Mouse (Mus musculus) myocyte (in vitro differentiated cells): ENCODE results near the gene Samd8. TPM values are rescaled to one million over a fixed set of nuclear protein-coding genes. Genes with fewer than 3 reads are reported as not detected.

Experiments
- H3K27me3 ChIP-seq: one replicate; pipeline ENCODE4 v1.6.1; 2011; ENCODE audit not compliant: control insufficient read depth, insufficient read depth, insufficient read length
- H3K36me3 ChIP-seq: one replicate; pipeline ENCODE4 v1.6.1; 2011; ENCODE audit not compliant: control insufficient read depth, insufficient read depth
- H3K4me2 ChIP-seq: one replicate; pipeline ENCODE4 v1.6.1; 2011; ENCODE audit warnings: low read depth, control low read depth
- H3K4me3 ChIP-seq: one replicate; pipeline ENCODE4 v1.5.1; 2011; ENCODE audit warnings: mild to moderate bottlenecking, control low read depth, moderate library complexity
- H3K79me2 ChIP-seq: one replicate; pipeline ENCODE4 v1.6.1; 2011; ENCODE audit not compliant: control insufficient read depth, insufficient read depth
- H3ac ChIP-seq: one replicate; pipeline ENCODE4 v1.6.1; 2011; ENCODE audit not compliant: control insufficient read depth, insufficient read length
- CEBPB ChIP-seq: IDR thresholded peaks from 2 replicates; pipeline ENCODE4 v1.6.1; 2011; ENCODE audit warnings: mild to moderate bottlenecking, moderate library complexity; ENCODE audit not compliant: poor library complexity, insufficient read depth, severe bottlenecking
- E2F4 ChIP-seq: IDR thresholded peaks from one replicate; pipeline ENCODE4 v1.6.1; 2011; ENCODE audit warnings: mild to moderate bottlenecking, control low read depth, moderate library complexity; ENCODE audit not compliant: insufficient read depth
- MAX ChIP-seq: IDR thresholded peaks from one replicate; pipeline ENCODE4 v1.6.1; 2011; ENCODE audit warnings: low read depth, mild to moderate bottlenecking, control low read depth
- MYOD1 ChIP-seq, 3 experiments: IDR thresholded peaks; one replicate each; pipeline ENCODE4 v1.6.1; 2011; ENCODE audit warnings: control low read depth in 2 of 3, low read depth in 2 of 3, mild to moderate bottlenecking in 2 of 3, moderate library complexity in 1 of 3; ENCODE audit not compliant: insufficient read length in 2 of 3, control insufficient read depth in 1 of 3
- MYOG ChIP-seq, 3 experiments: IDR thresholded peaks; one replicate each; pipeline ENCODE4 v1.6.1; 2011; ENCODE audit warnings: control low read depth in 2 of 3, low read depth in 2 of 3, mild to moderate bottlenecking in 2 of 3; ENCODE audit not compliant: insufficient read length in 2 of 3, control insufficient read depth in 1 of 3, insufficient read depth in 1 of 3
- POLR2A ChIP-seq: IDR thresholded peaks from one replicate; pipeline ENCODE4 v1.6.1; 2011; ENCODE audit warnings: low read depth, mild to moderate bottlenecking, control low read depth, moderate library complexity; ENCODE audit not compliant: insufficient read length
- POLR2AphosphoS2 ChIP-seq: IDR thresholded peaks from one replicate; pipeline ENCODE4 v1.6.1; 2011; ENCODE audit warnings: low read depth, control low read depth; ENCODE audit not compliant: insufficient read length
- REST ChIP-seq: IDR thresholded peaks from one replicate; pipeline ENCODE4 v1.6.1; 2011; ENCODE audit warnings: mild to moderate bottlenecking, control low read depth, moderate library complexity; ENCODE audit not compliant: insufficient read depth, insufficient read length
- SRF ChIP-seq: IDR thresholded peaks from one replicate; pipeline ENCODE4 v1.6.1; 2011; ENCODE audit warnings: low read depth; ENCODE audit not compliant: control insufficient read depth, insufficient read length
- TCF12 ChIP-seq: IDR thresholded peaks from one replicate; pipeline ENCODE4 v1.6.1; 2011; ENCODE audit warnings: mild to moderate bottlenecking, control low read depth; ENCODE audit not compliant: poor library complexity, insufficient read depth, severe bottlenecking
- TCF3 ChIP-seq: IDR thresholded peaks from one replicate; pipeline ENCODE4 v1.6.1; 2011; ENCODE audit warnings: low read depth, control low read depth; ENCODE audit not compliant: insufficient read length
- USF1 ChIP-seq: IDR thresholded peaks from one replicate; pipeline ENCODE4 v1.6.1; 2011; ENCODE audit warnings: low read depth, mild to moderate bottlenecking, control low read depth, moderate library complexity
- polyA plus RNA-seq: library from polyadenylated mRNA; unstranded; fragments of >200 nt; fragmentation: generic; extraction: Trizol; gene quantifications from one replicate; pipeline ENCODE4 v1.2.1, GENCODE M21; 2012; ENCODE audit warnings: missing spikeins

Samd8 gene
- polyA plus RNA-seq, 1 experiment, result 27.8 TPM

GRCm38 (mm10) chr14:21744169-21744568 is 6.2 kb upstream of the Samd8 start:
- Histone ChIP-seq H3K4me3 (no peak overlapping the region), H3K36me3 (no peaks in the 10 kb centered on the region), H3K4me2 (peak overlapping the region; percentile 42), H3K27me3 (no peaks in the 10 kb centered on the region), H3K79me2 (no peaks in the 10 kb centered on the region), H3ac (no peak overlapping the region)
- no peak for TF ChIP-seq USF1
- no peak for TF ChIP-seq MAX
- no peak for TF ChIP-seq POLR2AphosphoS2
- TF ChIP-seq CEBPB, result no peak
- TF ChIP-seq TCF3, result no peak
- no peak for TF ChIP-seq REST
- peak in 1 of 3 experiments; percentile 65 for TF ChIP-seq MYOG (IDR thresholded peaks at IDR 0.05; ENCODE audit: control insufficient read depth in 1 of 3, insufficient read depth in 1 of 3, insufficient read length in 2 of 3, low read depth in 2 of 3)
- TF ChIP-seq TCF12, result no peak
- peak in 2 of 3 experiments; percentile 46 to 63 for TF ChIP-seq MYOD1 (IDR thresholded peaks at IDR 0.05; ENCODE audit: control insufficient read depth in 1 of 3, insufficient read length in 2 of 3, low read depth in 2 of 3)
- TF ChIP-seq E2F4, result no peak
- TF ChIP-seq POLR2A, result no peak

DNA sequence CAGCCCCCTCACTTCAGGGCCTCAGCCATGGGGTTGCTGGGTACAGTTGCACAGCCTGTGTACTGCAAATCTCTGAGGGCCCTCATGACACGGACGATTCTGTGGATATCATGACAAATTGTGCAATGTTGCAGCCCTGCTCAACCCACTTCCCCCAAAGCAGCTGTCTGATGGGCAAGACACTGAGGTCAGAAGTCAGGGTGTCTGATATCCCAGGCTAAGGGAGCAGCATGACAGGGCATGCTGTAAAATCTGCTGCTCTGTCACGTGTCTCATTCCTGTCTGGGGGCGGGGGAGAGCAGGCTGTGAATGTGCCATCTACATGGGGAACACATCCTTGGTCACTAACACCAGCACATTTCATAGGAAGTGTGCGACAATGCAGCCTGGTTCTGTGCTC is 5.2 kb upstream of the Samd8 start:
- TF ChIP-seq MAX, result no peak
- peak; percentile 38 for TF ChIP-seq TCF3
- TF ChIP-seq SRF, result no peak
- no peak for TF ChIP-seq E2F4
- TF ChIP-seq TCF12, result peak; percentile 59
- peak; percentile 90 for TF ChIP-seq CEBPB
- peak; percentile 83 for TF ChIP-seq USF1
- no peak for TF ChIP-seq POLR2A
- peak in 2 of 3 experiments; percentile 82 to 96 for TF ChIP-seq MYOD1 (IDR thresholded peaks at IDR 0.05; ENCODE audit: control insufficient read depth in 1 of 3, insufficient read length in 2 of 3, low read depth in 2 of 3)
- TF ChIP-seq POLR2AphosphoS2, result no peak
- TF ChIP-seq MYOG (IDR thresholded peaks at IDR 0.05; ENCODE audit: control insufficient read depth in 1 of 3, insufficient read depth in 1 of 3, insufficient read length in 2 of 3, low read depth in 2 of 3), result peak; percentile 55 to 94 (median 72)
- no peak for TF ChIP-seq REST
- Histone ChIP-seq H3K4me2 (peak overlapping the region; percentile 42), H3K36me3 (no peaks in the 10 kb centered on the region), H3K4me3 (no peak overlapping the region), H3ac (no peak overlapping the region), H3K79me2 (no peaks in the 10 kb centered on the region), H3K27me3 (no peaks in the 10 kb centered on the region)

- H3K79me2 ChIP-seq, result peaks cover 6% of the 10 kb centered on the region
- no peaks in the 10 kb centered on the region for H3K36me3 ChIP-seq
- no peak overlapping the region for H3ac ChIP-seq
- H3K27me3 ChIP-seq, result no peaks in the 10 kb centered on the region
- TF ChIP-seq TCF3 (no peak), POLR2A (no peak), MYOG (IDR thresholded peaks at IDR 0.05; ENCODE audit: control insufficient read depth in 1 of 3, insufficient read depth in 1 of 3, insufficient read length in 2 of 3, low read depth in 2 of 3) (peak in 2 of 3 experiments; percentile 75 to 79), POLR2AphosphoS2 (no peak), MYOD1 (IDR thresholded peaks at IDR 0.05; ENCODE audit: control insufficient read depth in 1 of 3, insufficient read length in 2 of 3, low read depth in 2 of 3) (peak in 2 of 3 experiments; percentile 29 to 79), TCF12 (no peak), REST (no peak), USF1 (no peak)
- H3K4me2 ChIP-seq, result no peak overlapping the region
- H3K4me3 ChIP-seq, result no peak overlapping the region
Observed at GRCm38 (mm10) chr14:21746251-21746650, 4.1 kb upstream of the Samd8 start.

DNA sequence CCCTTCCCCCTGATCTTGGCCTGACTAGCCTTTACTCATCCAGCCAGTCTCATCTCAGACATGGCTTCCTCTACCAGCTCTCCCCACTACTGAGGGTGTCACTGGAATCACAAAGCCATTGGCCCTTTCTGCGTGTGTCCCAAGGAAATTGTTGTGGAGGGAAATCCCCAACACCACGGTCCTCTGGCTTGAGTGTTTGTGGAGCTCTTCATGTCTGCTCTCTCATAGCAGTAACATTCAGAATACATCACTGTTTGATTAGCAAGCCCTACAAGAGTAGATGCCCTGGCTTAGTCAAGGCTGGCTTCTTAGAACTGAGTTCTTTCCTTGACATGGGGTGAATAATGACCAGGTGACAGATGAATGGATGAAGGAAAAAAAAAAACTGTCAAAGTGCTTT is 3.5 kb upstream of the Samd8 start:
- Histone ChIP-seq H3ac (no peak overlapping the region), H3K4me2 (peak overlapping the region; percentile 4), H3K36me3 (no peaks in the 10 kb centered on the region), H3K4me3 (no peak overlapping the region), H3K27me3 (no peaks in the 10 kb centered on the region), H3K79me2 (peaks cover 12% of the 10 kb centered on the region)
- TF ChIP-seq USF1 (no peak), TCF12 (no peak), CEBPB (no peak), MYOG (IDR thresholded peaks at IDR 0.05; ENCODE audit: control insufficient read depth in 1 of 3, insufficient read depth in 1 of 3, insufficient read length in 2 of 3, low read depth in 2 of 3) (no peak), POLR2AphosphoS2 (no peak), MAX (no peak), POLR2A (no peak), E2F4 (no peak), REST (no peak), MYOD1 (IDR thresholded peaks at IDR 0.05; ENCODE audit: control insufficient read depth in 1 of 3, insufficient read length in 2 of 3, low read depth in 2 of 3) (no peak), TCF3 (no peak), SRF (no peak)
